Mouse (Mus musculus): ENCODE measurements at regions not wholly inside any gene's neighbourhood (a gene's known extent, or its start where the extent isn't known, plus 50 kb on each side); places are given as distances from the start of the nearest gene placed in this dataset.

- TF ChIP-seq EP300 (IDR thresholded peaks at IDR 0.05; ENCODE audit: low read length), result no peak
- TF ChIP-seq CTCF (conservative IDR thresholded peaks at IDR 0.05 in 1 of 2, IDR thresholded peaks at IDR 0.05 in 1 of 2; ENCODE audit: low read depth in 2 of 2, low read length in 2 of 2), result no peak
- TF ChIP-seq POLR2A (IDR thresholded peaks at IDR 0.05; ENCODE audit: low read depth, low read length), result no peak
- no peak for TF ChIP-seq UBTF (IDR thresholded peaks at IDR 0.05; ENCODE audit: low read depth, low read length)
- no peak for TF ChIP-seq GABPA (IDR thresholded peaks at IDR 0.05; ENCODE audit: insufficient replicate concordance, low read depth, low read length)
- no peak for TF ChIP-seq MXI1 (IDR thresholded peaks at IDR 0.05; ENCODE audit: low read depth, low read length)
- no peak for TF ChIP-seq ZMIZ1 (IDR thresholded peaks at IDR 0.05; ENCODE audit: low read depth, low read length)
- no peak for TF ChIP-seq IRF4 (IDR thresholded peaks at IDR 0.05; ENCODE audit: low read depth, low read length)
- no peak for TF ChIP-seq NELFE (IDR thresholded peaks at IDR 0.05; ENCODE audit: low read depth, low read length)
- no peak for TF ChIP-seq USF1 (IDR thresholded peaks at IDR 0.05; ENCODE audit: low read depth, low read length)
- TF ChIP-seq RCOR1 (conservative IDR thresholded peaks at IDR 0.05; ENCODE audit: low read depth, low read length), result no peak
- no peak for TF ChIP-seq ZNF384 (IDR thresholded peaks at IDR 0.05; ENCODE audit: low read depth, low read length)
- TF ChIP-seq SIN3A (IDR thresholded peaks at IDR 0.05; ENCODE audit: low read length), result no peak
- TF ChIP-seq SMC3 (IDR thresholded peaks at IDR 0.05; ENCODE audit: low read depth, low read length), result no peak
These were observed 893.8 kb downstream of the Gm9195 start for GRCm38 (mm10) chr14:71597859-71598258.
